Mouse (Mus musculus) v-Abl transformed pro-B cells (cell line): ENCODE measurements at regions not wholly inside any gene's neighbourhood (a gene's known extent, or its start where the extent isn't known, plus 50 kb on each side); places are given as distances from the start of the nearest gene placed in this dataset.
"Not testable (repeated sequence)": the region's sequence is repeated elsewhere in the genome, so short reads cannot be mapped to it uniquely, and the experiment has no call there.

Experiments used
- in situ Hi-C, 2 experiments: fragments of 400-800 bp; cut with MboI; formaldehyde crosslinking; loops; one replicate each; pipeline ENCODE4 v1.15.1; 2025; ENCODE audit not compliant: unreplicated experiment in 2 of 2

- in situ Hi-C loops, result no loop called here
These were observed 505.4 kb upstream of the Hsf2 start for GRCm38 (mm10) chr10:56980821-56981220.

GRCm38 (mm10) chr10:56982526-56983190 is 503.5 kb upstream of the Hsf2 start:
- in situ Hi-C loops, result no loop called here

- in situ Hi-C loops, result no loop called here
These were observed 491.2 kb upstream of the Hsf2 start for GRCm38 (mm10) chr10:56994969-56995368.

- in situ Hi-C loops, result loop anchor here (5.0 kb wide), 1 partner anchor 629 kb away; no protein-coding TSS in a partner anchor
These were observed 485.1 kb upstream of the Hsf2 start for GRCm38 (mm10) chr10:57000892-57001722.

GRCm38 (mm10) chr10:57001723-57002110 is 484.5 kb upstream of the Hsf2 start:
- in situ Hi-C loops, result loop anchor here (5.0 kb wide), 1 partner anchor 629 kb away; no protein-coding TSS in a partner anchor

GRCm38 (mm10) chr10:57037641-57038040 is 448.5 kb upstream of the Hsf2 start:
- in situ Hi-C loops, result no loop called here

- in situ Hi-C loops, result no loop called here
These were observed 446.0 kb upstream of the Hsf2 start for GRCm38 (mm10) chr10:57040201-57040600.

- in situ Hi-C loops, result no loop called here
These were observed 440.2 kb upstream of the Hsf2 start for GRCm38 (mm10) chr10:57046021-57046420.

- in situ Hi-C loops, result no loop called here
These were observed 439.3 kb upstream of the Hsf2 start for GRCm38 (mm10) chr10:57046891-57047290.

GRCm38 (mm10) chr10:57047719-57048118 is 438.5 kb upstream of the Hsf2 start:
- in situ Hi-C loops, result no loop called here

GRCm38 (mm10) chr10:57053375-57053774 is 432.8 kb upstream of the Hsf2 start:
- in situ Hi-C loops, result not testable (repeated sequence)

GRCm38 (mm10) chr10:57090131-57090530 is 396.1 kb upstream of the Hsf2 start:
- in situ Hi-C loops, result no loop called here

GRCm38 (mm10) chr10:57095920-57096319 is 390.3 kb upstream of the Hsf2 start:
- in situ Hi-C loops, result no loop called here

GRCm38 (mm10) chr10:57113359-57113758 is 372.8 kb upstream of the Hsf2 start:
- in situ Hi-C loops, result no loop called here

GRCm38 (mm10) chr10:57114696-57115271 is 371.4 kb upstream of the Hsf2 start:
- in situ Hi-C loops, result no loop called here

- in situ Hi-C loops, result no loop called here
These were observed 364.7 kb upstream of the Hsf2 start for GRCm38 (mm10) chr10:57121514-57121913.

GRCm38 (mm10) chr10:57127185-57127584 is 359.0 kb upstream of the Hsf2 start:
- in situ Hi-C loops, result no loop called here

GRCm38 (mm10) chr10:57156426-57156825 is 329.8 kb upstream of the Hsf2 start:
- in situ Hi-C loops, result no loop called here

GRCm38 (mm10) chr10:57156912-57157311 is 329.3 kb upstream of the Hsf2 start:
- in situ Hi-C loops, result no loop called here

GRCm38 (mm10) chr10:57160546-57160945 is 325.6 kb upstream of the Hsf2 start:
- in situ Hi-C loops, result no loop called here

- in situ Hi-C loops, result no loop called here
These were observed 322.8 kb upstream of the Hsf2 start for GRCm38 (mm10) chr10:57163359-57163758.
